Mouse (Mus musculus) lung, postnatal 0 days (tissue): ENCODE measurements around the gene Cnbp. TPM values are rescaled to one million over a fixed set of nuclear protein-coding genes. Genes with fewer than 3 reads are reported as not detected.

Experiments
- ATAC-seq: fragments of 200-750 bp; cut with Nextera tagmentation; 2 replicates; pipeline ENCODE4 v1.8.0; 2017; ENCODE audit warnings: moderate library complexity
- DNase-seq: peaks from one replicate; pipeline ENCODE4 v3.0.0-alpha.2; 2016; ENCODE audit warnings: low spot score
- H3K27ac ChIP-seq: fragments of 300-500 bp; sonication (generic); 2 replicates; pipeline ENCODE4 v1.5.1; 2014; ENCODE audit warnings: antibody characterized with exemption, mild to moderate bottlenecking, low read length, mixed read lengths
- H3K27me3 ChIP-seq: fragments of 300-500 bp; sonication (generic); replicated peaks from 2 replicates; pipeline ENCODE4 v1.6.1; 2014; ENCODE audit warnings: low read length, mixed read lengths; ENCODE audit not compliant: insufficient read depth
- H3K36me3 ChIP-seq: fragments of 300-500 bp; sonication (generic); 2 replicates; pipeline ENCODE4 v1.6.1; 2014; ENCODE audit warnings: low read length, mixed read lengths; ENCODE audit not compliant: insufficient read depth
- H3K4me1 ChIP-seq: fragments of 300-500 bp; sonication (generic); 2 replicates; pipeline ENCODE4 v1.6.1; 2014; ENCODE audit warnings: antibody characterized with exemption, low read depth, low read length, mixed read lengths; ENCODE audit not compliant: insufficient read depth
- H3K4me2 ChIP-seq: fragments of 300-500 bp; sonication (generic); replicated peaks from 2 replicates; pipeline ENCODE4 v1.6.1; 2014; ENCODE audit warnings: low read depth, mild to moderate bottlenecking, low read length, moderate library complexity, mixed read lengths
- H3K4me3 ChIP-seq: fragments of 300-500 bp; sonication (generic); 2 replicates; pipeline ENCODE4 v1.5.1; 2014; ENCODE audit warnings: low read depth, low read length
- H3K9ac ChIP-seq: fragments of 300-500 bp; sonication (generic); replicated peaks from 2 replicates; pipeline ENCODE4 v1.6.1; 2014; ENCODE audit warnings: low read depth, mild to moderate bottlenecking
- H3K9me3 ChIP-seq: fragments of 300-500 bp; sonication (generic); 2 replicates; pipeline ENCODE4 v1.6.1; 2016; ENCODE audit warnings: low read length, mixed read lengths
- CTCF ChIP-seq: IDR thresholded peaks from 2 replicates; pipeline ENCODE4 v1.5.1; 2016; ENCODE audit warnings: antibody characterized with exemption, mild to moderate bottlenecking
- EP300 ChIP-seq: IDR thresholded peaks from 2 replicates; pipeline ENCODE4 v1.6.1; 2016; ENCODE audit warnings: antibody characterized with exemption, mild to moderate bottlenecking, control low read depth
- WGBS: fragments of 180-500 bp; shearing (Covaris S2); extraction: QIAGEN DNeasy Blood & Tissue Kit; methylation state at CpG from one replicate; pipeline ENCODE4 v1.1.7; 2014; 5-methylcytosine and 5-hydroxymethylcytosine counted together
- polyA plus RNA-seq: library from polyadenylated mRNA; unstranded; fragments of >200 nt; fragmentation: Nextera tagmentation; extraction: Ambion mirVana; gene quantifications from 2 replicates; pipeline ENCODE4 v1.2.1, GENCODE M21; 2015

Cnbp gene
- polyA plus RNA-seq, 1 experiment from 2014 or later: 565 TPM

DNA sequence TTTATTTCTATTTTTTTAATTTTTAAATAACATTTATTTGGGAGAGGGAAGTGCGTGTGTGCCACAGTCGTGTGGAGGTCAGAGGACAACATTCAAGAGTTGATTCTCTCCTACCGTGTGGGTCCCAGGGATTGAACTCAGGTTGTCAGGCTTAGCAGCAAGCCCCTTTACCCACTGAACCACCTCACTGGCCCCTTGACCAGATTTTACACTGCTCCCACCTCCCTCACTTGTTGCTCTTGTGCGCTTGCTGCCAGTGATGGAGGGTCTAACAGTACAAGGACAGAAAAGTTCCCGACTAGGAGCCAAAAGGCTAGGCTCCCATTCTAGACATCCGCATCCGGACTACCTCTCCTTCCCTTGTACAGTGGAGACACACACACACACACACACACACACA lies 45.5 kb downstream of the Cnbp start:
- ATAC-seq: no peak
- TF ChIP-seq EP300 (no peak), CTCF (no peak)
- H3K9me3 ChIP-seq: no peaks in the 10 kb centered on the region
- no peak overlapping the region for H3K4me2 ChIP-seq
- no peak overlapping the region for H3K4me3 ChIP-seq
- no peak for DNase-seq
- no peak overlapping the region for H3K27ac ChIP-seq
- H3K4me1 ChIP-seq: peaks cover 6% of the 10 kb centered on the region; the same call in 1 of the 2 replicates
- H3K9ac ChIP-seq: no peak overlapping the region
- 87% methylated on average over 7 of the region's 7 CpGs for WGBS
- H3K27me3 ChIP-seq: no peaks in the 10 kb centered on the region
- H3K36me3 ChIP-seq: no peaks in the 10 kb centered on the region

DNA sequence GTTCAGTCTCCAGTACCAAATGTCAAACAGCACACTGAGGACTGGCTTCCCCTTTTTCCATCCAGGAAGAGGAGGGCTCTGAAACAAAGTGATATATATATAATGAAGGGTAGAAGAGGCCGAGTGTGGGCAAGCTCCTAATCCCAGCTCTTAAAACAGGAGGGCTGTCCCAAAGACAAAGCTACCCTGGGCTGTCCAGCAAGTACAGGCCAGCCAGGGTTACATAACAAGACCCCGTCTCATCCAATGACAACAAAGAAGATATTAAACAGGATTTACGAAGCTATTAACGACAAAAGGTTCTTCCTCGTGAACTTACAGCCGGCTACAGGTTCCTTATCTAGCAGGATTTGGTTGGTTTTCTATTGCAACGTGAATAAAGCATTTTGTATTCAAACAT lies 46.0 kb downstream of the Cnbp start:
- no peak for DNase-seq
- WGBS: 73% methylated on average over 7 of the region's 7 CpGs
- H3K4me1 ChIP-seq: peaks cover 6% of the 10 kb centered on the region; the same call in 1 of the 2 replicates
- TF ChIP-seq EP300 (no peak), CTCF (no peak)
- no peak overlapping the region for H3K27ac ChIP-seq
- no peak overlapping the region for H3K9ac ChIP-seq
- H3K36me3 ChIP-seq: no peaks in the 10 kb centered on the region
- no peaks in the 10 kb centered on the region for H3K9me3 ChIP-seq
- no peak for ATAC-seq
- no peaks in the 10 kb centered on the region for H3K27me3 ChIP-seq
- H3K4me3 ChIP-seq: no peak overlapping the region
- no peak overlapping the region for H3K4me2 ChIP-seq

DNA sequence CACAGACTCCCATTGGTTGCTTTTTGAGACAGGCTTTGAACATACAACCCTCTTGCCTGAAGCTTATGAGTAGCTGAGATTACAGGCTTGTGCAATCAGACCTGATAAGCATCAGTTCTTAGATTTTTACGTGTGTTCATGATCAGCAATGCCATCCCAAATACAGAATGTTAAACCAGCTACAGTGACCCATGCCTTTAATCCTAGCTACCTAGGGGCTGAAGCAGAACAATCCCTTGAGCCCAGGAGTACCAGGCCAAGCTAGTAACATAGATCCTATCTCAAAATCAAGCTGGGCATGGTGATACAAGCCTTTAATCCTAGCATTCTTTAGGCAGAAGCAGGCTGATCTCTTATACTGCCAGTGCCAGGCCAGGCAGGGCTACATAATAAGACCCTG lies 46.9 kb downstream of the Cnbp start:
- Histone ChIP-seq H3K36me3 (no peaks in the 10 kb centered on the region), H3K27ac (no peak overlapping the region), H3K9ac (no peak overlapping the region), H3K4me1 (no peaks in the 10 kb centered on the region), H3K9me3 (no peaks in the 10 kb centered on the region), H3K4me3 (no peak overlapping the region), H3K4me2 (no peak overlapping the region), H3K27me3 (no peaks in the 10 kb centered on the region)
- TF ChIP-seq EP300 (no peak), CTCF (no peak)
- DNase-seq (no peak), ATAC-seq (no peak)
- WGBS: 79% methylated on average over 1 of the region's 1 CpGs

DNA sequence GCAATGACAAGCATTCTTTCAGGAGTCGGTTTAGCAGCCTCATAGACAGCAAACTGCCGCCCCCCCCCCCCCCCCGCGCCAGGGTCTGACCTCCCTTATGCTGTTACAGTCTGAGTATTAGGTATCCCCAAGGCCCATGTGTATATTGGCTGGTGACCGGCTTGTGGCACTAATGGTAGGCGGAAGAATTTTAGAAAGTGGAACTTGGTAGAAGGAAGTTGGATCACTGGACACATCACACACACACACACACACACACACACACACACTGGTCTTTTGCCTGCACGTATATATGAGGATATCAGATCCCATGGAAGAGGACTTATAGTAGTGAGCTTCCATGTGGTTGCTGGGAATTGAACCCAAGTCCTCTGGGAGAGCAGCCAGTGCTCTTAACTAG lies 48.4 kb downstream of the Cnbp start:
- DNase-seq (no peak), ATAC-seq (no peak)
- Histone ChIP-seq H3K4me3 (no peak overlapping the region), H3K9ac (no peak overlapping the region), H3K36me3 (no peaks in the 10 kb centered on the region), H3K4me1 (no peaks in the 10 kb centered on the region), H3K27me3 (no peaks in the 10 kb centered on the region), H3K9me3 (no peaks in the 10 kb centered on the region), H3K4me2 (no peak overlapping the region), H3K27ac (no peak overlapping the region)
- WGBS: 79% methylated on average over 7 of the region's 7 CpGs
- TF ChIP-seq CTCF (no peak), EP300 (no peak)

DNA sequence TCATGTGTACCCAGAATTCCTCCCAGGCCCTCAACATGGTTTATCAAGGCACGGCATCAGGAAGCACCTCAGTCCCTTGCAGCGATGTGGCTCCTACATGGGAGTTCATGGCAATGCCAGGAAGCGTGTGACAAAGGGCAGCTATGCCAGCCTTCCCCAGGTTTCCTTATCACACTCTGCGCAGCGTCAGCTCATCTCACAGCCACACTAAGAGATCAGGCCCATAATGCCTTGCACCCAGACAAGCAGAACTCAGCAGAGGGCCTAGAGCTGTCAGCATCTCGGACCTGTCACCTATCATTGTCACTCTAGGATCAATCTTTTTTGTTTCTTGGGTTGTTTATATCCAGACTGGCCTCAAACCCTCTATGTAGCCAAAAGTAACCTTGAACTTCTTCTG lies 51.3 kb downstream of the Cnbp start:
- no peak overlapping the region for H3K9ac ChIP-seq
- H3K36me3 ChIP-seq: no peaks in the 10 kb centered on the region
- no peak overlapping the region for H3K4me2 ChIP-seq
- no peaks in the 10 kb centered on the region for H3K27me3 ChIP-seq
- H3K27ac ChIP-seq: no peak overlapping the region
- DNase-seq: no peak
- H3K4me1 ChIP-seq: no peaks in the 10 kb centered on the region
- WGBS: 78% methylated on average over 6 of the region's 6 CpGs
- no peaks in the 10 kb centered on the region for H3K9me3 ChIP-seq
- ATAC-seq: no peak
- H3K4me3 ChIP-seq: no peak overlapping the region
- no peak for TF ChIP-seq EP300
- no peak for TF ChIP-seq CTCF

DNA sequence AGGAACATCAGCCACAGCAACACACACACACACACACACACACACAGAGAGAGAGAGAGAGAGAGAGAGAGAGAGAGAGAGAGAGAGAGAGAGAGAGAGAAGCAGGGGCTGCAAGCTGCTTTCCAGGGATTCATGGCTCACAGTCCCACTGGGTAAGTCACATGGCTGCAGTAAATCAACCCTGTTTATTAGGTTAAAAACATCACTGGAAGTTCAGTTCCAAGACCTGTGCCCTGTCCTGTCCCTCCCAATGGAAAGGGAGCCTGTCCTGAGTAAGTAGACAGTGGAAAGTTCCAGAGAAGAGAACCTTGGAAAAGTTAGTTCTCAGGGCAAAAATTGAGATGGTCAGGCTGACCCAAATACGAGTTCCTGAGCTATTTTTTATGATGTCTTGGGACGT lies 53.6 kb downstream of the Cnbp start:
- WGBS: 29% methylated on average over 2 of the region's 2 CpGs

More for the DNA sequence above, 53.6 kb downstream of the Cnbp start:
- Histone ChIP-seq H3K4me1 (no peaks in the 10 kb centered on the region), H3K9ac (no peak overlapping the region), H3K27me3 (no peaks in the 10 kb centered on the region), H3K27ac (no peak overlapping the region), H3K4me2 (no peak overlapping the region), H3K9me3 (no peaks in the 10 kb centered on the region), H3K4me3 (no peak overlapping the region), H3K36me3 (0 out of 2 replicates have a peak, but pooled peaks cover 4% of the 10 kb centered on the region)
- ATAC-seq (no peak), DNase-seq (no peak)
- no peak for TF ChIP-seq CTCF
- TF ChIP-seq EP300: no peak
